Mouse (Mus musculus): ENCODE measurements around the gene Stim2. TPM values are rescaled to one million over a fixed set of nuclear protein-coding genes. Genes with fewer than 3 reads are reported as not detected.

The Stim2 gene
- polyA plus RNA-seq, 1 experiment from 2014 or later = 20.3 TPM

DNA sequence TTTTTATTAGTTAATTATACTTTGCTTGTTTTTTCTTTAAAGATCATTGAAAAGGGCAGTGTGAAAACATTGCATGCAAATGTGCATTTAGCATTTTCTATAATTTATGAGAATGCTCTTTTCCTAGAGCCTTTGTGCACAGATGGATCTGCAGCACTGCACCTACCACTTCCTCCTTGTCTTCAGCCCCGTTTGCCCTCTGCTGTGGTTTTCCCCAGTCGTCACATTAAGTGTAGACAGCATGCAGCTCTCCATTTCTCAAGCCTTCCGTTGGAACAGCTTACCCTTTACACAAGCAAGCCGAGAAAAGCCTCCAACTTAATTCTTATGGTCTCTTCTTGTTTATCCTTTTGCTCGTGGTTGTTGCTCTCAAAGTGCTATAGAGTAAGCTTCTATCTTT lies 103.0 kb downstream of the Stim2 start:
- peaks cover 3% of the 10 kb centered on the region; the same call in 1 of the 2 replicates for H3K36me3 ChIP-seq
- no peak overlapping the region for H3K9ac ChIP-seq (replicated peaks)
- H3K4me3 ChIP-seq (replicated peaks) = no peak overlapping the region
- H3K27me3 ChIP-seq = no peaks in the 10 kb centered on the region
- H3K9me3 ChIP-seq = no peaks in the 10 kb centered on the region
- no peak overlapping the region for H3K27ac ChIP-seq
- peaks cover 12% of the 10 kb centered on the region for H3K4me1 ChIP-seq (replicated peaks)
- ATAC-seq = no peak
- WGBS = 55% methylated on average over 5 of the region's 5 CpGs
- H3K4me2 ChIP-seq (replicated peaks) = no peak overlapping the region

DNA sequence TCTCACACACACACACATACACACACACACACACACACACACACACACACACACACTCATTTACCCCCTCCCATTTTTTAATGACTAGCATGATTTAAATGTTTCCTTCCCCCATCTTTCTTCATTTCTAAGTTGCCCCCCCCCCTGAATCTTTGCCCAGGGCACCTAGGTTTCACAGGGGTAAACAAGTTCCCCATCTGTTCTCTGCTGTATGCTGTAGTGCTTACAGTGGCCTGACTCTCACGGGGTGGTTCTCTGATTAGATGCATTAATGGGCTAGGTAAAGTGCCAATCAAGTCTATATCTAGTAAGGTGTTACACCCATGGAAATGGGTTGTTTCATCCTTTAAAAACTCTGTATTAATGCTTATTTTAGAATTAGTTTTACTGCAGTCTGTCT lies 103.7 kb downstream of the Stim2 start:
- Histone ChIP-seq H3K9me3 (no peaks in the 10 kb centered on the region), H3K27ac (no peak overlapping the region), H3K27me3 (no peaks in the 10 kb centered on the region), H3K4me1 (replicated peaks) (peaks cover 12% of the 10 kb centered on the region), H3K9ac (replicated peaks) (no peak overlapping the region), H3K36me3 (peaks cover 3% of the 10 kb centered on the region; the same call in 1 of the 2 replicates), H3K4me3 (replicated peaks) (no peak overlapping the region), H3K4me2 (replicated peaks) (no peak overlapping the region)
- ATAC-seq = no peak
- WGBS = 57% methylated on average over 1 of the region's 1 CpGs

- WGBS = 96% methylated on average over 4 of the region's 4 CpGs
- no peaks in the 10 kb centered on the region for H3K9me3 ChIP-seq
- H3K27me3 ChIP-seq = no peaks in the 10 kb centered on the region
- H3K4me1 ChIP-seq (replicated peaks) = no peaks in the 10 kb centered on the region
- ATAC-seq = no peak
- H3K27ac ChIP-seq = no peak overlapping the region
- peaks cover 3% of the 10 kb centered on the region; the same call in 1 of the 2 replicates for H3K36me3 ChIP-seq
- H3K9ac ChIP-seq (replicated peaks) = no peak overlapping the region
- H3K4me3 ChIP-seq (replicated peaks) = no peak overlapping the region
- no peak overlapping the region for H3K4me2 ChIP-seq (replicated peaks)
Observed at GRCm38 (mm10) chr5:54106669-54107068, 108.4 kb downstream of the Stim2 start.

- Histone ChIP-seq H3K9me3 (no peaks in the 10 kb centered on the region), H3K4me1 (replicated peaks) (no peaks in the 10 kb centered on the region)
Observed at GRCm38 (mm10) chr5:54107069-54107468, 108.8 kb downstream of the Stim2 start.

DNA sequence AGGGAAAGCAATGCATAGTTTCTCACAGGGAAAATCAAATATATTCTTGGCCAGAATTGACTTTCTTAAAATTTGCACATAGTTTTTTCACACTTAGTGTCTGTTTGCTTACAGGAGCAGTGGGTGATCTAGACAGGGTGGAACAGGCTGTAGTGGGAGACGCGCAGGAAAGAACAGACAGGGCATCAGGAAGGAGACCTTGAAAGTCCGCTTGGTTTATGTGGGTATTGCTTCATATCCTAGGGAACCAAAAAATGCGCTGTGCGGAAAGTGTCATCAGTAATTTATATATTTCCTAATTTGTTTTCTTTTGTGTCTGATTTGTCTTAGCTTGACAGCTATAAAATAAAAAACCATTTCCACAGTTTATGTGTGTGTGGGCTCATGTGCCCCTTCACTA lies 110.8 kb downstream of the Stim2 start:
- Histone ChIP-seq H3K36me3 (peaks cover 3% of the 10 kb centered on the region; the same call in 1 of the 2 replicates), H3K27me3 (no peaks in the 10 kb centered on the region), H3K27ac (no peak overlapping the region), H3K4me3 (replicated peaks) (no peak overlapping the region), H3K4me1 (replicated peaks) (no peaks in the 10 kb centered on the region), H3K4me2 (replicated peaks) (no peak overlapping the region), H3K9ac (replicated peaks) (no peak overlapping the region), H3K9me3 (no peaks in the 10 kb centered on the region)
- WGBS = 96% methylated on average over 5 of the region's 5 CpGs
- ATAC-seq = no peak

More at GRCm38 (mm10) chr5:54107069-54107468, 108.8 kb downstream of the Stim2 start:
- H3K36me3 ChIP-seq = peaks cover 3% of the 10 kb centered on the region; the same call in 1 of the 2 replicates
- no peak overlapping the region for H3K4me3 ChIP-seq (replicated peaks)
- ATAC-seq = no peak
- no peak overlapping the region for H3K27ac ChIP-seq
- 84% methylated on average over 6 of the region's 6 CpGs for WGBS
- H3K9ac ChIP-seq (replicated peaks) = no peak overlapping the region
- no peak overlapping the region for H3K4me2 ChIP-seq (replicated peaks)
- no peaks in the 10 kb centered on the region for H3K27me3 ChIP-seq

DNA sequence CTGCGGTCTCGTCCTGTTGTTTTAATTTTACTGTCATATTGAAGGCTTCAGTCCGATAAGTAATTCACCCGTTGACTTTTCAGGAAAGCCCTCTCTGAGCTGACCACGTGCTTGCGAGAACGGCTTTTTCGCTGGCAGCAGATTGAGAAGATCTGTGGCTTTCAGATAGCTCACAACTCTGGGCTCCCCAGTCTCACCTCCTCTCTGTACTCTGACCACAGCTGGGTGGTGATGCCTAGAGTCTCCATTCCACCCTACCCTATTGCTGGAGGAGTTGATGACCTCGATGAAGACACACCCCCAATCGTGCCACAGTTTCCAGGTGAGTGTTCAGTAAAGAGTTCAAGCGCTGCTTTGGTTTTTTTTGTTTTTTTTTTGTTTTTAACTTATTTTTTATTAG lies 112.5 kb downstream of the Stim2 start:
- H3K9ac ChIP-seq (replicated peaks) = no peak overlapping the region
- no peaks in the 10 kb centered on the region for H3K27me3 ChIP-seq
- H3K36me3 ChIP-seq = no peaks in the 10 kb centered on the region
- H3K4me3 ChIP-seq (replicated peaks) = no peak overlapping the region
- no peak overlapping the region for H3K4me2 ChIP-seq (replicated peaks)
- no peak overlapping the region for H3K27ac ChIP-seq
- 93% methylated on average over 11 of the region's 11 CpGs for WGBS
- H3K9me3 ChIP-seq = no peaks in the 10 kb centered on the region
- ATAC-seq = no peak
- no peaks in the 10 kb centered on the region for H3K4me1 ChIP-seq (replicated peaks)

GRCm38 (mm10) chr5:54113284-54113683 lies 115.0 kb downstream of the Stim2 start:
- no peak for ATAC-seq
- no peak overlapping the region for H3K4me2 ChIP-seq (replicated peaks)
- no peaks in the 10 kb centered on the region for H3K27me3 ChIP-seq
- 26% methylated on average over 3 of the region's 3 CpGs for WGBS
- no peak overlapping the region for H3K9ac ChIP-seq (replicated peaks)
- H3K36me3 ChIP-seq = peaks cover 8% of the 10 kb centered on the region; the same call in 1 of the 2 replicates
- H3K4me3 ChIP-seq (replicated peaks) = no peak overlapping the region
- no peaks in the 10 kb centered on the region for H3K9me3 ChIP-seq
- no peak overlapping the region for H3K27ac ChIP-seq
- H3K4me1 ChIP-seq (replicated peaks) = no peaks in the 10 kb centered on the region

DNA sequence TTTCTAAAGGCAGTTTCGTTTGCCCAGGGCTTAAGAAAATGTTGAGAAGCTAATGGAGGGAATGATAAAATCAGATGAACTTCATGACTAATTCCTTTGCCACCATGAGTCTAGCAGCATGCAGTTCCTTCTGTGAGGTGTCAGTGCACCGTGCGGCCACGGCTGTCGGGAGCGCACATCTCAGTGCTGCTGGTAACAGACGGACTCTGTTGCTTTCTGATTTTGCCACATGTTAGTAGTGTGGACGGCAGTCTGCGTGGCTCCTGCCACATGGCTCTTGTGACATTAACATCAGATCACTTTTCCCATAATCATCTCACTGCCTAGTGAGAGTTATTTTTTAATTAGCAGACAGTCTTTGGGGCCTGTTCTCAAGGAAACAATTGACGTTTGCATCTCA lies 118.2 kb downstream of the Stim2 start:
- Histone ChIP-seq H3K9ac (replicated peaks) (no peak overlapping the region), H3K4me1 (replicated peaks) (no peaks in the 10 kb centered on the region), H3K36me3 (peaks cover 13% of the 10 kb centered on the region), H3K4me2 (replicated peaks) (no peak overlapping the region), H3K27me3 (no peaks in the 10 kb centered on the region), H3K4me3 (replicated peaks) (no peak overlapping the region), H3K9me3 (no peaks in the 10 kb centered on the region), H3K27ac (no peak overlapping the region)
- no peak for ATAC-seq
- WGBS = 84% methylated on average over 10 of the region's 10 CpGs

- no peak overlapping the region for H3K9ac ChIP-seq (replicated peaks)
- H3K9me3 ChIP-seq = no peaks in the 10 kb centered on the region
- no peak overlapping the region for H3K27ac ChIP-seq
- H3K27me3 ChIP-seq = no peaks in the 10 kb centered on the region
- no peaks in the 10 kb centered on the region for H3K4me1 ChIP-seq (replicated peaks)
- H3K36me3 ChIP-seq = peaks cover 13% of the 10 kb centered on the region
- 85% methylated on average over 19 of the region's 19 CpGs for WGBS
- no peak overlapping the region for H3K4me3 ChIP-seq (replicated peaks)
- no peak overlapping the region for H3K4me2 ChIP-seq (replicated peaks)
- ATAC-seq = no peak
Observed at GRCm38 (mm10) chr5:54118410-54119212, 120.3 kb downstream of the Stim2 start.

GRCm38 (mm10) chr5:54148091-54148795 lies 149.9 kb downstream of the Stim2 start:
- Histone ChIP-seq H3K4me2 (replicated peaks) (no peak overlapping the region), H3K27ac (no peak overlapping the region), H3K9me3 (no peaks in the 10 kb centered on the region), H3K36me3 (no peaks in the 10 kb centered on the region), H3K27me3 (no peaks in the 10 kb centered on the region), H3K4me1 (replicated peaks) (no peaks in the 10 kb centered on the region), H3K9ac (replicated peaks) (no peak overlapping the region), H3K4me3 (replicated peaks) (no peak overlapping the region)
- ATAC-seq = no peak
- WGBS = 78% methylated on average over 5 of the region's 5 CpGs

- Histone ChIP-seq H3K27ac (peak overlapping the region; percentile 19; the same call in 1 of the 2 replicates), H3K27me3 (no peaks in the 10 kb centered on the region), H3K4me3 (replicated peaks) (peak overlapping the region; percentile 29), H3K4me1 (replicated peaks) (peaks cover 28% of the 10 kb centered on the region), H3K9ac (replicated peaks) (no peak overlapping the region), H3K9me3 (no peaks in the 10 kb centered on the region), H3K36me3 (no peaks in the 10 kb centered on the region), H3K4me2 (replicated peaks) (peak overlapping the region; percentile 44)
- 30% methylated on average over 13 of the region's 13 CpGs for WGBS
- ATAC-seq = peak; percentile 46
Observed at GRCm38 (mm10) chr5:54154503-54155226, 156.4 kb downstream of the Stim2 start.
